Mouse (Mus musculus) G1E (cell line): ENCODE data around the gene Rtl6.

Source experiments
- CTCF ChIP-seq: IDR thresholded peaks from 2 replicates; pipeline ENCODE4 v1.5.1; 2012; ENCODE audit warnings: low read depth, low read length, inconsistent platforms, mixed read lengths
- GATA1 ChIP-seq: IDR thresholded peaks from 2 replicates; pipeline ENCODE4 v1.6.1; 2012; ENCODE audit warnings: borderline replicate concordance, low read length, inconsistent platforms, mixed read lengths
- POLR2AphosphoS5 ChIP-seq: IDR thresholded peaks from 2 replicates; pipeline ENCODE4 v1.6.1; 2012; ENCODE audit warnings: low read depth, low read length, inconsistent platforms; ENCODE audit not compliant: insufficient replicate concordance
- TAL1 ChIP-seq: conservative IDR thresholded peaks from 2 replicates; pipeline ENCODE4 v1.6.1; 2012; ENCODE audit warnings: low read depth, low read length, inconsistent platforms, mixed read lengths

DNA sequence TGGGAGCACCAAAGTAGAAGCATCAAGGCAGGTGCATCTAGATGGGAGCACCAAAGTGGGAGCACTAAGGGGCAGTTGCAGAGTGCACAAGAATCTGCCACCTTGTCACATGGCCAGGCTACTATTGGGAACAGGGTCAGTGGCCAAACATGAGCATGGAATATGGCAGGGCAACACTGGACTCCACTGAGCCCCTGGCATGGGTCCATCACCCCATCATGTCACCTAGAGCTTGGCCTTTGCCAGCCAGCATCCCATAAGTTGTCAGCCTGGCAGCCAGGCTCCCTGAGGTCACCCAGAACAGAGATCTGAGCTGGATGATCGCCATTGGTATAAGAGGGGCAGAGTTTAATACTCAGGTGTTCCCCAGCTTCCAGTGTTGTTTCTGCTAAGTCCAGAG, 40.2 kb upstream of the Rtl6 start:
- no peak for TF ChIP-seq CTCF
- TF ChIP-seq GATA1 = no peak
- TF ChIP-seq TAL1 = no peak
- TF ChIP-seq POLR2AphosphoS5 = no peak
